Mouse (Mus musculus) neural tube, embryonic 15.5 days (tissue): ENCODE measurements around the gene Gm11146. TPM values are rescaled to one million over a fixed set of nuclear protein-coding genes. Genes with fewer than 3 reads are reported as not detected.
A peak's percentile ranks its signal among the peaks of the same experiment; 100 is the strongest.

ENCODE experiments used
- ATAC-seq: fragments of 200-750 bp; cut with Nextera tagmentation; 2 replicates; pipeline ENCODE4 v1.8.0; 2017; ENCODE audit warnings: mild to moderate bottlenecking, moderate TSS enrichment, moderate library complexity; ENCODE audit not compliant: low FRiP score
- H3K27ac ChIP-seq: fragments of 300-500 bp; sonication (generic); replicated peaks from 2 replicates; pipeline ENCODE4 v1.5.1; 2015; ENCODE audit warnings: mild to moderate bottlenecking, inconsistent platforms
- H3K27me3 ChIP-seq: fragments of 300-500 bp; sonication (generic); replicated peaks from 2 replicates; pipeline ENCODE4 v1.6.1; 2015; ENCODE audit warnings: inconsistent platforms
- H3K36me3 ChIP-seq: fragments of 300-500 bp; sonication (generic); 2 replicates; pipeline ENCODE4 v1.6.1; 2015; ENCODE audit warnings: inconsistent platforms
- H3K4me1 ChIP-seq: fragments of 300-500 bp; sonication (generic); 2 replicates; pipeline ENCODE4 v1.6.1; 2015; ENCODE audit warnings: inconsistent platforms
- H3K4me2 ChIP-seq: fragments of 300-500 bp; sonication (generic); 2 replicates; pipeline ENCODE4 v1.6.1; 2015; ENCODE audit warnings: inconsistent platforms, mild to moderate bottlenecking, moderate library complexity
- H3K4me3 ChIP-seq: fragments of 300-500 bp; sonication (generic); replicated peaks from 2 replicates; pipeline ENCODE4 v1.5.1; 2015; ENCODE audit warnings: mild to moderate bottlenecking, inconsistent platforms
- H3K9ac ChIP-seq: fragments of 300-500 bp; sonication (generic); replicated peaks from 2 replicates; pipeline ENCODE4 v1.6.1; 2015; ENCODE audit warnings: mild to moderate bottlenecking, inconsistent platforms
- H3K9me3 ChIP-seq: fragments of 300-500 bp; sonication (generic); replicated peaks from 2 replicates; pipeline ENCODE4 v1.6.1; 2016; ENCODE audit warnings: inconsistent platforms
- whole genome bisulfite sequencing: fragments of 180-500 bp; shearing (Covaris S2); methylation state at CpG from one replicate; pipeline ENCODE4 v1.1.7; 2015; ENCODE audit warnings: mixed read lengths; 5-methylcytosine and 5-hydroxymethylcytosine counted together
- microRNA counts: library from miRNA; unstranded; fragments of <30 nt; microRNA quantifications from one replicate; lab custom pipeline; 2016
- microRNA-seq: library from miRNA; unstranded; fragments of <30 nt; microRNA quantifications from one replicate; pipeline ENCODE4, GENCODE M21; 2017
- polyA plus RNA-seq: library from polyadenylated mRNA; unstranded; fragments of >200 nt; fragmentation: Nextera tagmentation; extraction: Ambion mirVana; gene quantifications from 2 replicates; pipeline ENCODE4 v1.2.1, GENCODE M21; 2015

The Gm11146 gene
- polyA plus RNA-seq, 1 experiment from 2014 or later: not detected

GRCm38 (mm10) chr16:77551051-77551450 is 50.8 kb downstream of the Gm11146 start:
- ATAC-seq: no peak
- 78% methylated on average over 3 of the region's 3 CpGs for WGBS
- no peaks in the 10 kb centered on the region for H3K36me3 ChIP-seq
- no peak overlapping the region for H3K9ac ChIP-seq
- H3K4me1 ChIP-seq: no peaks in the 10 kb centered on the region
- H3K4me2 ChIP-seq: no peak overlapping the region
- no peaks in the 10 kb centered on the region for H3K27me3 ChIP-seq
- no peak overlapping the region for H3K27ac ChIP-seq
- no peak overlapping the region for H3K4me3 ChIP-seq
- H3K9me3 ChIP-seq: no peaks in the 10 kb centered on the region

MicroRNA genes within 50 kb of the gene (microRNA counts, 519-probe panel; counts per million panel counts)
- microRNA mmu-miR-125b-5p (lab: Ali Mortazavi, UCI): 5,470 counts per million, percentile 100 among the panel's probes with 10 or more counts
- microRNA mmu-miR-99a (lab: Ali Mortazavi, UCI): 4,212 counts per million, percentile 95 among the panel's probes with 10 or more counts

Small RNA genes lying within 50 kb of the gene (microRNA-seq; reads per million reads assigned to microRNA genes)
- 1,561 reads per million, percentile 83 among the genes with 10 or more reads in this experiment for gene Mir125b-2
- gene Mir99a: 126,396 reads per million, percentile 99 among the genes with 10 or more reads in this experiment
- gene Mirlet7c-1: 409 reads per million, percentile 71 among the genes with 10 or more reads in this experiment
